Mouse (Mus musculus): ENCODE data around the gene Rps29.

The Rps29 gene

DNA sequence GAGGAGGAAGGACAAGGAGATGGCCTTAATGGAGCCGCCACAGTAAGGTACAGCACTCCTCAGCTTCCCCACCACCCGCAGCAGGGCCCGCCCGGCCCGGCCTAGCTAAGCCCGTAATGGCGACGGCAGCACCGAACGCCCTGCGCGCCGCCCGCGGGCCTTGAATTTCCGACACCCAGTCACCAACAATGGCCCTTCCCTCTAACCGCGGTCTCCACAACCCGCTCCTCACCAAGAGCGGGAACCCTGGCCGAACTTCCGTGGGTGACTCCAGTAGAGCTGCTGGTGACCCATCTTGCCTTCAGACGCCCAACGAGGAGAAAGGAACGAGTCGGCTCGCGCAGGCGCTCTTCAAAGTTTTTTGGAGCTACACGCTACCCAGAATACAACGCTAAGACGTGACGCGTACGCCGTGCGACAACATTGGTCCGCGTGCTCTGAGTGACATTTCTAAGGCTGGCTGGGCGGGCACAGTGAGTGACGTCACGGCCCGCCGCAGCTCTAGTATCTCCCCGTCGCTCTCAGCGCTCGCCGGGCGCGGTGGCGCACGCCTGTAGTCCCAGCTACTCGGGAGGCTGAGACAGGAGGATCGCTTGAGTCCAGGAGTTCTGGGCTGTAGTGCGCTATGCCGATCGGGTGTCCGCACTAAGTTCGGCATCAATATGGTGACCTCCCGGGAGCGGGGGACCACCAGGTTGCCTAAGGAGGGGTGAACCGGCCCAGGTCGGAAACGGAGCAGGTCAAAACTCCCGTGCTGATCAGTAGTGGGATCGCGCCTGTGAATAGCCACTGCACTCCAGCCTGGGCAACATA is at the start of gene Rps29:
TSS of gene Rps29 (minus strand) at position 422 of the 813 bp plus-strand sequence.
- peak; percentile 97 to 98 for DNase-seq

DNA sequence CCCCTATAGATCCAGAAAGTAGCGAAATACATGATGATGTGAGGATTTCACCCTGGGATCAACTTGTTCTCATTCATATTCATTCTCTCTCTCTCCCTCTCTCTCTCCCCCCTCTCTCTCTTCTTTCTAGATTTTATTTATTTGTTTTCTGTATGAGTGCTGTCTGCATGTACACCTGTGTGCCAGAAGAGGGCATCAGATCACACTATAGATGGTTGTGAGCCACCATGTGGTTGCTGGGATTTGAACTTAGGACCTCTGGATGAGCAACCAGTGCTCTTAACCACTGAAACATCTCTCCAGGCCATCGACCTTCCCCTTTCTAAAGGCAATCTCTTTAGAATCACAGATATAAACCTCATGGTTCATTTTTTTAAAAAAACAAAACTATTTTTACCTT is 49.5 kb upstream of the Rps29 start:
- no peak for DNase-seq

DNA sequence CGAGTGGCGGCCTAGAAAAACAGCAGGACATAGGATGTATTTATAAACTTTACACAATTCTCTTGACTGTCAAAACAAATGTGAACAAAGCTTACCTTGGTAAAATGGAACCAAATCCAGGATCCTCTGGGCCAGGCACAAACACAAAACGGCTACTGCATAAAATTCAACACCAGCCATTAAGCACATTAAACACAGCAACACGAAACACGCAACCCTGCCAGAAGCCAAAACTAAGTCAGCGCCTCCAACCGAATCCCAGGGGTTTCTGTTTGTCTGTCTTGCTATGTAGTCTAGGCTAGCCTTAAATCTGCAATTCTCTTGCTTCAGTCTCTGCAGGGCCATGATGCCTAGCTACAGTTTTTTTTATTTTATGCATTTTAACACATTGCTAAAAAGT is 48.9 kb upstream of the Rps29 start:
- no peak for DNase-seq

DNA sequence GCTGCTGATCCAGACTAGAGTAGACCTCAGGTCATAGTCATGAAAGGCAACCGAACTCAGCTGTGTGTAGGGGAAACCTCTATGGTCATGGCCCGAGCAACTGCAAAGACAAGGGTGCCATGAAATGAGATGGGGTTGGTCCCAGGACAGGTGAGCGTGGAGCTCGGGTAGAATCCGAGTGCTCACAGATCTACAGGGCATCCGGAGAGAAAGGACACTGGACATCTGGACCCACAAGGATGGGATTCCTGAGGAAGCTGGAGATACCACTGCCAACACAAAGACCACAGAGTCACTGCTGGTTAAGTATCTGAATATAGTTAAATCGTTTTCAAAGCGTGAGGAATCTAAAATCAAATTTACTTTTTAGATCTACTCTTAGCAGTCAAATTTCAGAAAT is 48.4 kb upstream of the Rps29 start:
- DNase-seq: no peak

DNA sequence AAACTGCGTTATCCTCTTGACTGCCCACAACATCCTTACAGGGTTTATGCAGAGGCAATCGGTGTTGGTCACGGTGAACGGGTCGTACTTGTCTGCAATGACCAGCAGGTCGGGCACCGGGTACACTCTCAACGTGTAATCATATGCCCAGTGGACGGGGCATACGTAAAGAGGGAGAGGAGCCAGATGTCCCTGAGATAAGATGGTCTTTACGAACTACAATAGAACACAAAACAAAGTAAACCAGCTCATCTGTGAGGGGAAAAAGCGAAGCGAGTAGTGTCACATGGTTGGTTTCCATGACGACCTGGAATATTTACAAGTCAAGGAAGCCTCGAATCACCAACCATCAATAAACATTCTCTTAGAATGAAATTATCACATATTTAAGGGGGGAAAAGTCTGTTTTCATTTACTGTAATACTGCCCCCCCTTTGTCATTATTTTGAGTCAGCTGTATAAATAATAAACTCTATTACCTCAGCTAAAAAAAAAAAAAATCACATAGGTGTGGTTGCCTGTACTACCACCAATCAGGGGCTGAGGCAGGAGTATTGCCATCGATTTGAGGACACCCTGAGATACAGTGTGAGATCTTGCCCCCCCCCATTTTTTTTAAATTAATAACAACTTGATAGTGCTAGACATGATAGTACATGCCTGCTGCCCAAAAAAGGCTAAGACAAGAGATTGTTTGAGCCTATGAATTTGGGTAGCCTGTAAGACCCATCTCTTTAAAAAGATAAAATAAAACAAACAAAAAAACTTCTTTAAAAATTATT is 45.3 kb upstream of the Rps29 start, which contains the start of gene Gm49384:
TSS of gene Gm49384 (minus strand) at position 216 of the 782 bp plus-strand sequence.
- no peak for DNase-seq

DNA sequence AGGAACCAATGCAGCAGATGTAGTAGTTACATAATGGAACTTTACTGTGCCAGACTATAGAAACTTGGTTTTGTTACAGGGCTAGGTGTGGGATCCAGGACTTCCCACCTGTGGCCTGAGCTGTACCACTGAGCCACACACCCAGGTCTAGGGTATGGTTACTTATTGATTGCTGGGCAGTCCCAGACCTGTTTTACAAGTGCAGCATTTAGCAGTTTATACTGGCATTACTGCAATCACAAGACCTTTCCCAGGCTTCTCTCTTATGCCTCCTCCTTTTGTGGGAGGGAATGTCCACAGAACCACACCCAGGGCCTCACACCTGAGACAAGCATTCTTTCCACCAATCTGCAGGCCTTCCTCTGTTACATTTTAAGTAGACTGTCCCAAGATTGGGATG is 40.0 kb upstream of the Rps29 start:
- DNase-seq: no peak

DNA sequence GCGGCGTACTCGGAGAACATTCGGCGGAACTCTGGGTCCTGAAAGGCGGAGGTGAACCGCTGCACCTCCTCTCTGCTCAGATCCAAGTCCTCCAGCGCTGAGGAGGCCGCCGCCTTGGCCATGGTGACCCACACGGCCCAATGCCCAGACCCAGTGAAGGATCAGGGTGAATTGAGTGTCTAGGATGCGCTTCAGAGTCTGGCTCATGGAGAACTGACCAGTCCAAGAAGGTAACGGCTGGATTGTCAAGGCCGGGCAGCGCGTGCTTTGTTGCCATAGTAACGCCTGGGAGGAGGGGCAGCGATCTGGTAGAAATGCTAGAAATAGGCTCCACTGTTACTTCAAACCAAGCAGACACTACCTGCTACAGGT is 39.2 kb upstream of the Rps29 start, which contains the start of gene Dnaaf2:
TSS of gene Dnaaf2 (minus strand) at position 266 of the 372 bp plus-strand sequence.
- peak; percentile 89 to 92 for DNase-seq

DNA sequence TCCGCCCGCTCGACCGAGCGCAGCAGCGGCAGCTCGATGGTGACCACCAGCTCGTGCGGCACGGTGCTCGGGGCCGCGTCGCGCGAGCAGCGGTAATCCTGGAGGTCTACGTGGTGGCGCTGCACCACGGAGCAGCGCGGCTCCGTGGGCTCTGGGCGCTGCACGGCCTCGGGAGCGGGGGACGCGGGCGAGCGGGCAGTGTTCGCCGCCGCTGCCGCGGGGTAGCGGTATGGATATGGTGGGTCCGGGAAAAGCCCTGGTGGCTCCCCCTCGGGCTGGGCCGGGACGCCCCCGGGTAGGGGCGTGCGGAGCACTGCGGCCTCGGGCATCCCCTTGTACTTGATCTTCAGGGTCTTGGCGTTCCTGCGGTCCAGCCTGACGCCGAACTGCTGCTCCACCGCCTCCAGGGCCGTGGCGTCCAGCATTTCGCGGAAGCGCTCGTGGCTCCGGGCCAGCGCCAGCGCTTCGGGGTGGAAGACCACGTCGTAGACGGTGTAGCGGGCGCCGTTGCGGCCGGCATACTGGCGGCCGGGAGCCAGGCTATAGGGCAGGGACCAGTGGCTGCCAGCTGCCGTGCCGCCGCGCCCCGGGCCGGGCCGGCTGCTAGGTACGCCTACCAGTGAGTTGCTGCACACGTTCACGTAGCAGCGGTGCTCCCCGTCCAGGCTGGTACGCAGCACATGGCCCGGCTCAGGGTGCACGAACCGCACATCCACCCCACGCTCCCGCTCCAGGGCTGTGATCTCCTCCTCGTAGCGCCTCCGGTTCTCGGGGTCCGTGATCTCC is 38.6 kb upstream of the Rps29 start:
- DNase-seq: peak in 1 of 2 experiments; percentile 76

DNA sequence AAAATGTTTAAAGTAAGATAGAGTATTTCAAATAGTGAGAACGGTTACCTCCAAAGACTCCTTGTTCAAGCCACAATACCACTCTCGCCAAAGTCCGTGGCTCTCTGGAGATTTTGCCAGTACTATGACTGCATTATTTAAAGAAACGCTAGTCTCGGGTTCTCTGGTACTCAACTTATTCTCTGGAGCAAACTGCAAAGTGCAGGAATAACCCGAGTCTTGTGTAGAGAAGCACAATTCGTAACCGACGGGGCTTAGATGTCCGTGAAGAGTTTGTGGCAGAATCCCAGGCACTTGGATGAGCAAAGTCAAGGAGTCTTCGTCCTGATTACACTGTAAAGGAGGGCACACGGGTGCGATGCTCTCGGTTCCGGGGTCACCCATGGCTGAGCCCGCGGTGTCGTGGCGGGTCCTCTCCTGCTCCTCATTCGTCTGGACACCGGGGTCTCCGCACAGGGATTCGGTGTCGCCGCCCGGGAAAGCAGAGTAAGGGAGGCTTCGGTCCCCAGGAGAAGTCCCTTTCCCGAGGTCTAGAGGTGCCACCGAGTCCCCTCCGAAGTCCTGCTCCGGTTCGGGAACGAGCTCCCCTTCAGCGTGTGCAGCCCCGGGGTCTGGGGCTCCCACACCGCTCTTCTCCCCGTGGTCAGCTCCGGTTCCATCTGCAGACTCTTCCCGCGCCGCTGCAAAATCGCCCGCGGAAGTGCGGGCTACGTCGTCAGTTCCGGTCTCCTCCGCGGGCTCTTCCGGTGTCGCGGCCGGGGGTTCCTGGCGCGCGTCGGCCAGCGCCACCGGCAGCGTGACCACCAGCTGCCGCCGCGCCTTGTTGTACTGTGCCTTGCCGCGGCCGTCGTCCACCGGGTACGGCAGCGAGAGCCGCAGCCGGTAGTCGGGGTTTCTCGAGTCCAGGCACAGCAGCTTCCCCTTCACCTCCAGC is 37.7 kb upstream of the Rps29 start, which contains the start of gene Gm49383:
TSS of gene Gm49383 (minus strand) at position 661 of the 934 bp plus-strand sequence.
- peak; percentile 66 to 87 for DNase-seq

DNA sequence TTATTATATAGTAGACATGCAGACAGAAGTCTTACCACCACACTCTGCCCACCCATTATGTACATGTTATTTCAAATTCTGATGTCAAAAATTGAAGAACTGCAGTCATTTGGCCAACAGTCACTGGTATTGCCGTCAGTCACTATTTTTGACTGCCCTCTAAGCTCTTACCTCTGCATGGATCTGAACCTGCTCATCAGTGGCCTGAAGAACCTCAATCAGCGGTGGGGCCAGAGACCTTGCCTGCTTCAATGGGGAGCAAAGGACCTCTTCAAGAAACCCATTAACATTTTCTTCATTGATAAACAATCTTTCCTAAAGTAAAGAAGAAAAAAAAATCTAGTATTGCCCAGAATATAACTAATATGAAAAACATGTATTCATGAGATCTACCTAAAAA is 33.7 kb upstream of the Rps29 start:
- no peak for DNase-seq

DNA sequence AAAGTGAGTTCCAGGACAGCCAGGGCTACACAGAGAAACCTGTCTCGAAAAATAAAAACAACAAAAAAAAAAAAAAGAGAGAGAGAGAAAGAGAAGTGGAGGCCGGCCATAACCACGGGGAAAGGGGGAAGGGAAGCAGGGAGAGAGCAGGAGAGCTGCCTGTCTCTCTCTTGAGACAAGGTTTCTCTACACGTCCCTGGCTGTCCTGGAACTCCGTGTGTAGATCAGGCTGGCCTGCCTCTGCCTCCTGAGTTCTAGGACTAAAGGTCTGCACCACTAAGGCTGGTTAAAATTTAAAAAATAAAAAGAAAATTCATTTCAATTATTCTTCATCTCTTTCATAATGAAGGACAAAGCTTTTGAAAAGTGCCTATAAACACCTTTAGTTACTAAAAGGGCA is 32.4 kb upstream of the Rps29 start:
- no peak for DNase-seq

DNA sequence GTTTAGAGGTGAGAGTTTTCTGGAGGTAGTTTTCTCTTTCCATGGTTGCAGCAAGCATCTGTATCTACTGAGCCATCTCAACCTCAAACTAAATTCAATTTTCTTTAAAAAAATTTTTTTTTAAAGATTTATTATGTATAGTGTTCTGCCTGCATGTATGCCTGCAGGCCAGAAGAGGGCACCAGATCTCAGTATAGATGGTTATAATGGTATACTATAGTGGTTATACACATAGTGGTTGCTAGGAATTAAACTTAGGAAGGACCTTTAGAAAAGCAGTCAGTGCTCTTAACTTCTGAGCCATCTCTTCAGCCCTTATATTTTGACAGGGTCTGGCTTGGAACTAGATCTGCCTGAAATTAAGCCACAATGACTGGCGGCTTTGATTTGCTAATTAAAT is 31.5 kb upstream of the Rps29 start:
- DNase-seq: peak in 1 of 2 experiments; percentile 24

DNA sequence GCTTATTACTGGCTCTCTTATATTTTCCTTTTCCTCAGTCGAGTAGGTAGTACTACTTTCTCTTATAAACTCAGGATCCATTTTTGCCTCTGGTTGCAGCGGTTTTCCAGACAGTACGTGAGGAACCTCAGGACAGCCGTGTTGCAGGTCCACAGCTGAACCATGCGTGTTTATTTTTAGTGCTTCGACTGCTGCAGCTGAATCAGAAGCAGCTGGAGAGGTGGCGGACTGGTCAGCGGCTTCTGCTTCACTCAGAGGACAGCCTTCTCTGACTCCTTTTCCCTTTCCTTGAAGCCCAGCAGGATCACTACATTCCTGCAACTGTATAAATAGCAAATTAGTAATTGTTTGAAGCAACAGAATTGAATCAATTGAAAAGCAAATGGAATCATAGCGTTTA is 31.1 kb upstream of the Rps29 start:
- no peak for DNase-seq

DNA sequence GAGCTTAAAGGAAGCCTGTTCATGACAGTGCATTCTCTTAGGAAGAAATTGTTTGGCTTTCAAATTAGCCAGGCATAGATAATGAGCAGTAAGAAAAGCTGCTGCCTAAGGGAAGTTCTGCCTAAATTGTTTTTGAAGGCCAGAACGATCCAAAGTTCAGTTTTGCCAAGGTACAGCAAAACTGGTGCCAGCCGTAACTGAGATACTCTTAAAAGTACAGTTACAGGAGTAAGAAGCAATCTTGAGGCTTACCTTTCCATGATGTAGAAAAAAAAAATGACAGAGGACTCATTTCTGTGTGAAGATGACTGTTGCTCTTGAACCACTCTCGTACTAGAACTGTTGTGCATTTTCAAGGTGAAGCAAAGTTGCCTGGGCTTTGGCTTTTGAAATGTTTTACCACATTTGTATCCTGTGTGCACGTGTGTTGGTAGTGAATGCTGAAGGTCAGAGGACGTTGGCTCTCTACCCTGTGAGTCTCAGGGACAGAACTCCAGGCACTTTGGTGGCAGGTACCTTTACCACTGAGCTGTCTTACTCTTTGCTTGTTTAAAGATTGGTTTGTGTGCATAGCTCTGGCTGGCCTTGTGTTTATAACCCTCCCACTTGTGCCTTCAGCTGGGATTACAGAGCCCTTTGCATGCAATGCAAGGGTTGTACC is 28.0 kb upstream of the Rps29 start:
- peak; percentile 55 to 78 for DNase-seq

DNA sequence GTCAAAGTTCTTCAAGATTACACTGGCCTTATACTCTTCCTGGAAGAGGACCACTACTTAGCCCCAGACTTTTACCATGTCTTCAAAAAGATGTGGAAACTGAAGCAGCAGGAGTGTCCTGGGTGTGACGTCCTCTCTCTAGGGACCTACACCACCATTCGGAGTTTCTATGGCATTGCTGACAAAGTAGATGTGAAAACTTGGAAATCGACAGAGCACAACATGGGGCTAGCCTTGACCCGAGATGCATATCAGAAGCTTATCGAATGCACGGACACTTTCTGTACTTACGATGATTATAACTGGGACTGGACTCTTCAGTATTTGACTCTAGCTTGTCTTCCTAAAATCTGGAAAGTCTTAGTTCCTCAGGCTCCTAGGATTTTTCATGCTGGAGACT is 26.4 kb upstream of the Rps29 start:
- no peak for DNase-seq

DNA sequence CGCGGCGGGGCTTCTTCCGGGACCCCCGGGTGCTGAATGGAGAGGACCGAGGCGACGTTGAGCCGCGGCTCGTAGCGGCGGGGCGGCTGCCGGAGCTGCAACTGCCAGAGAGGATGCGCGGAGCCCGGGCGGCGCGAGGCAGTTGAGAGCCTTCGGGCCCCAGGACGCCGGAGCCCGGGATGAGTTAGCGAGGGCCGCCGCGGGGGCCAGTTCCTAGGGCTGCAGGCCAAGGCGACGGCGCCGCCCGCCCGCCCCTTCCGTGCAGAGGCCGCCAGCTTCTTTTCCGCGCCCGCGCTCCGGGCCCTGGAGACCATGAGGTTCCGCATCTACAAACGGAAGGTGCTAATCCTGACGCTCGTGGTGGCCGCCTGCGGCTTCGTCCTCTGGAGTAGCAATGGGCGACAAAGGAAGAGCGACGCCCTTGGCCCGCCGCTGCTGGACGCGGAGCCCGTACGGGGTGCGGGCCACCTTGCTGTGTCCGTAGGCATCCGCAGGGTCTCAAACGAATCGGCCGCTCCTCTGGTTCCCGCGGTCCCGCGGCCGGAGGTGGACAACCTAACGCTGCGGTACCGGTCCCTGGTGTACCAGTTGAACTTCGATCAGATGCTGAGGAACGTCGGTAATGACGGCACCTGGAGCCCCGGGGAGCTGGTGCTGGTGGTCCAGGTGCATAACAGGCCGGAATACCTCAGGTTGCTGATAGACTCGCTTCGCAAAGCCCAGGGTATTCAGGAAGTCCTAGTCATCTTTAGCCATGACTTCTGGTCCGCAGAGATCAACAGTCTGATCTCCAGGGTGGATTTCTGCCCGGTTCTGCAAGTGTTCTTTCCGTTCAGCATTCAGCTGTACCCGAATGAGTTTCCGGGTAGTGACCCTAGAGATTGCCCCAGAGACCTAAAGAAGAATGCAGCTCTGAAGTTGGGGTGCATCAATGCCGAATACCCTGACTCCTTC is 25.6 kb upstream of the Rps29 start:
- DNase-seq: peak; percentile 46 to 76

DNA sequence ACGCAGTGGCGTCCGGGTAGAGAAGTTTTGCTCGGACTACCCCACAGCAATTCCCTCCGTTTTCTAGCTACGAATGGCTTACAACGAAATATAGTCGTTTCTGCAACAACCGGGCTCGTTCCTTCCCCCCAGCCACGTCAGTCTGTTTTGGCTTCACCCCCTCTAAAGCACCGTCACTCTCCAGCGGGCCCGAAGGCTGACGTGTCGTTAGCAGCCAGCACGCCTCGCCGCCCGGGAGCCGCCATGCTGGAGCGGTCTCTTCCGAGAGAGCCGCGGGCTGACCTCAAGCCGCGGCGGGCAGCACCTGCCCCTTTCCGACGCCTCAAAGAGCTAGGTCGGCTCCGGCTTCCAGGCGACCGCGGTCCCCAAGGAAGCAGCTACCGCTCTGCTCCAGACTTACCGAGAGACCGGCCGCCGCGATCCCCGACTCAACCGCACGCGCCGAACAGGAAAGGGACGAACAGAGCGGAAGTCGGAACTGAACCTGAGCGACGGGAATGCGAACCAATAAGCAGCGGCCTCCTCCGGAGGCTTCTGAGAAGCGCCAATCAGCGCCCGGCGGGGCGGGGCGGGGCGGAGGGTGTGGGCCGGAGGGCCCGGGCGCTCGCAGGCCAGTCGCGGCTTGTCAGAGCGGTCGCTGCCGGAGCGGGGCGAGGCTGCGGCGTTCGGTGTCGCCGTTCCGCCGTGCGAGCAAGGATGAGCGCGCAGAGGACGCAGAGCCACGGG is 24.8 kb upstream of the Rps29 start, which contains the start of the genes Rpl36al and Mgat2:
TSS of gene Rpl36al (minus strand) at position 501 of the 726 bp plus-strand sequence.
TSS of gene Mgat2 (plus strand) at position 575 of the 726 bp plus-strand sequence.
- DNase-seq: peak; percentile 99 to 100

DNA sequence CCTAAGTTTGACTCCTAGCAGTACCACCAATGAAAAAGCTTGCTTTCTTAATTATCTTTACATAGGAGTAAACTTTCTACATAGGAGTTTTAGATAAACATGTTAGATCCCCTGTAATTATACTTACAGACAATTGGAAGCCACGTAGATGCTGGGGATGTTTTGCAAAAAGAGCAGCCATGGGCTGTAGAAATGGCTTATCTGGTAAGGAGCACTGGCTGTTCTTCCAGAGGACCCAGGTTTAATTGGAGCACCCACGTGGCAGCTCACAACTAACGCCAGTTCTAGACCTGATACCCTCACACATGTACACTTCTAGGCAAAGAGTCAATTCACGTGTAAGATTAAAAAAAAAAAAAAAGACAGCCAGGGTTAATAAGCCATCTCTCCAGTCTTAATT is 22.8 kb upstream of the Rps29 start:
- no peak for DNase-seq

DNA sequence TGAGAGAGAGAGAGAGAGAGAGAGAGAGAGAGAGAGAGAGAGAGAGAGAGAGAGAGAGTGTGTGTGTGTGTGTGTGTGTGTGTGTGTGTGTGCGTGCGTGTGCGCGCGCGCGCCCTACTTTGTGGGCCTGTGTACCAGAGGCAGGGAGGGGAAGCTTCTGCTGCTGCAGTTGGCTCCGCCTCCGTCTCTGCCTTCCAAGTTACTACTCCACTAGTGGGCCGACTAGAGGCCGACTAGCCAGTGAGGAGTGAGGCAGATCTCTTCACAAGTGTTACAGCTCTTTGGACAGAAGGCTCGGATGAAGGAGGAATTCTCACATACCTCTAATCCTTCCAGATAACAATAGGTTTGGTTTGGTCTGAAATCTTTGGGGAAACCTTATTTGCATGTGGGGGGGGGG is 20.4 kb upstream of the Rps29 start:
- peak; percentile 27 to 62 for DNase-seq

Data from kidney, postnatal 36 days (tissue).